Mouse (Mus musculus) hindbrain, embryonic 15.5 days (tissue): ENCODE results near the gene Bid. TPM values are rescaled to one million over a fixed set of nuclear protein-coding genes. Genes with fewer than 3 reads are reported as not detected.
"Not testable (repeated sequence)": the region's sequence is repeated elsewhere in the genome, so short reads cannot be mapped to it uniquely, and the experiment has no call there.

Experiments used
- ATAC-seq: fragments of 200-750 bp; cut with Nextera tagmentation; 2 replicates; pipeline ENCODE4 v1.8.0; 2017; ENCODE audit warnings: low read depth, moderate number of reproducible peaks, moderate TSS enrichment; ENCODE audit not compliant: low FRiP score
- H3K27ac ChIP-seq: fragments of 300-500 bp; sonication (generic); replicated peaks from 2 replicates; pipeline ENCODE4 v1.5.1; 2015; ENCODE audit warnings: mild to moderate bottlenecking, inconsistent platforms
- H3K27me3 ChIP-seq: fragments of 300-500 bp; sonication (generic); 2 replicates; pipeline ENCODE4 v1.6.1; 2015; ENCODE audit warnings: control low read depth, inconsistent platforms
- H3K36me3 ChIP-seq: fragments of 300-500 bp; sonication (generic); 2 replicates; pipeline ENCODE4 v1.6.1; 2015; ENCODE audit warnings: control low read depth, inconsistent platforms
- H3K4me1 ChIP-seq: fragments of 300-500 bp; sonication (generic); replicated peaks from 2 replicates; pipeline ENCODE4 v1.6.1; 2015; ENCODE audit warnings: control low read depth, inconsistent platforms
- H3K4me2 ChIP-seq: fragments of 300-500 bp; sonication (generic); 2 replicates; pipeline ENCODE4 v1.6.1; 2015; ENCODE audit warnings: moderate library complexity, mild to moderate bottlenecking, inconsistent platforms
- H3K4me3 ChIP-seq: fragments of 300-500 bp; sonication (generic); 2 replicates; pipeline ENCODE4 v1.5.1; 2015; ENCODE audit warnings: mild to moderate bottlenecking, inconsistent platforms
- H3K9ac ChIP-seq: fragments of 300-500 bp; sonication (generic); 2 replicates; pipeline ENCODE4 v1.6.1; 2015; ENCODE audit warnings: inconsistent platforms
- H3K9me3 ChIP-seq: fragments of 300-500 bp; sonication (generic); 2 replicates; pipeline ENCODE4 v1.6.1; 2016; ENCODE audit warnings: control low read depth, inconsistent platforms
- WGBS: fragments of 180-500 bp; shearing (Covaris S2); methylation state at CpG from one replicate; pipeline ENCODE4 v1.1.7; 2015; 5-methylcytosine and 5-hydroxymethylcytosine counted together
- polyA plus RNA-seq: library from polyadenylated mRNA; unstranded; fragments of >200 nt; fragmentation: Nextera tagmentation; extraction: Ambion mirVana; gene quantifications from 2 replicates; pipeline ENCODE4 v1.2.1, GENCODE M21; 2015

Gene Bid
- polyA plus RNA-seq, 1 experiment from 2014 or later = 39.1 TPM

DNA sequence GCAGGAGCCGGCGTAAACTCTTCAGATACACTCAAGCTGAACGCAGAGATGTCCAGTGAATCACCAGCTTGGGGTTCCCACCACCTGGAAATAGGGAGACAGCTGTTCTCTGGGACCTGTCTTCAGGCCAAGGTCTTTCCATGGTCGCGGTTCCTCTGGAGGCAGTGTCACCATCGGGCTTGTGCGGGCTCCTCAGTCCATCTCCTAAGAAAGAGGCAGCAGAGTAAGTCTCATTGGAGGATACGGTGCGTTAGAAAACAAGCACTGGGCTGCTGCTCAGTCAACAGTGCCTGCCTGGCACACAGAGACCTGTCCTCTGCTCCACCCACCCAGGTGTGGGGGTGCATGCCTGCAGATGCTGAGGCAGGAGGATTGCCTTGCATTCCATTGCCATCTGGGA is 22.6 kb downstream of the Bid start:
- no peaks in the 10 kb centered on the region for H3K4me1 ChIP-seq
- no peak overlapping the region for H3K4me2 ChIP-seq
- WGBS = 95% methylated on average over 9 of the region's 9 CpGs
- H3K36me3 ChIP-seq = peaks cover 44% of the 10 kb centered on the region
- ATAC-seq = no peak
- H3K4me3 ChIP-seq = no peak overlapping the region
- H3K9ac ChIP-seq = no peak overlapping the region
- no peaks in the 10 kb centered on the region for H3K27me3 ChIP-seq
- H3K27ac ChIP-seq = no peak overlapping the region
- no peaks in the 10 kb centered on the region for H3K9me3 ChIP-seq

DNA sequence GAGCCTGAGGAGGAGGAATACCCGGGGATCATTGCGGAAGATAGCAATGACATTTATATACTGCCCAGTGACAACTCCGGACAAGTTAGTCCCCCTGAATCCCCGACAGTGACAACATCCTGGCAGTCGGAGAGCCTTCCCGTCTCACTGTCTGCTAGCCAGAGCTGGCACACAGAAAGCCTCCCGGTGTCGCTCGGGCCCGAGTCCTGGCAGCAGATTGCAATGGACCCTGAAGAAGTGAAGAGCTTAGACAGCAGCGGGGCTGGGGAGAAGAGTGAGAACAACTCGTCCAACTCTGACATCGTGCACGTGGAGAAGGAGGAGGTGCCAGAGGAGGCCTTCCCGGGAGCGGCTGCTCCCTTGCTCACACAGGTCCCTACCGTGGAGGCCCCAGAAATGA is 30.0 kb downstream of the Bid start:
- Histone ChIP-seq H3K27me3 (no peaks in the 10 kb centered on the region), H3K27ac (no peak overlapping the region), H3K9ac (no peak overlapping the region), H3K4me3 (no peak overlapping the region), H3K9me3 (no peaks in the 10 kb centered on the region), H3K4me2 (no peak overlapping the region), H3K4me1 (no peaks in the 10 kb centered on the region), H3K36me3 (peaks cover 47% of the 10 kb centered on the region)
- ATAC-seq = no peak
- 91% methylated on average over 17 of the region's 17 CpGs for WGBS

DNA sequence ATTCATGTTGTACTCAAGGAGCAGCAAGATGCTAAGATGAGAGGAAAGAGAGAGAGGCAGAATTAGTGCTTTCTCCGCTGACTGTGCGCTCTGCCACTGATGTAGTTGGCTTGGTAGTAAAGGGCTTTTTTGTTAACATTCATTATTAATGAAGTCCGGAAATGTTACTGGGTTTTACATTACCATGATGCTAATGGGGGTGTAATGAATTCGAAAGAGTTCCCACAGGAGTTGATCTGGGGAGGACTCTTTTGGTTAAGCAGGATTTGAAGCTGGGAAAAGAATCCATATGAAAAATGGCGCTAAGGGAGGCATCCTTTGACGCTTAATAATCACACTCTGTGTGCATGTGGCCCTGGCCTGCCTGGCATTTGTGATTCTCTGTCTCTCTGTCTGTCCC is 32.2 kb downstream of the Bid start:
- Histone ChIP-seq H3K27ac (no peak overlapping the region), H3K4me3 (no peak overlapping the region), H3K4me2 (no peak overlapping the region), H3K36me3 (peaks cover 43% of the 10 kb centered on the region), H3K9me3 (no peaks in the 10 kb centered on the region), H3K27me3 (no peaks in the 10 kb centered on the region), H3K9ac (no peak overlapping the region), H3K4me1 (no peaks in the 10 kb centered on the region)
- no peak for ATAC-seq
- 59% methylated on average over 6 of the region's 6 CpGs for WGBS

GRCm38 (mm10) chr6:120879046-120879445 is 37.6 kb downstream of the Bid start:
- 92% methylated on average over 5 of the region's 5 CpGs for WGBS
- no peak overlapping the region for H3K4me3 ChIP-seq
- no peaks in the 10 kb centered on the region for H3K27me3 ChIP-seq
- H3K4me1 ChIP-seq = no peaks in the 10 kb centered on the region
- no peak overlapping the region for H3K27ac ChIP-seq
- no peak for ATAC-seq
- H3K9me3 ChIP-seq = no peaks in the 10 kb centered on the region
- no peak overlapping the region for H3K9ac ChIP-seq
- H3K4me2 ChIP-seq = no peak overlapping the region
- H3K36me3 ChIP-seq = peaks cover 22% of the 10 kb centered on the region

GRCm38 (mm10) chr6:120873874-120874273 is 42.8 kb downstream of the Bid start:
- 69% methylated on average over 9 of the region's 9 CpGs for WGBS
- no peak overlapping the region for H3K27ac ChIP-seq
- H3K4me1 ChIP-seq = no peaks in the 10 kb centered on the region
- no peak overlapping the region for H3K4me2 ChIP-seq
- peaks cover 13% of the 10 kb centered on the region; the same call in 1 of the 2 replicates for H3K36me3 ChIP-seq
- no peak for ATAC-seq
- no peak overlapping the region for H3K4me3 ChIP-seq
- no peaks in the 10 kb centered on the region for H3K27me3 ChIP-seq
- H3K9ac ChIP-seq = no peak overlapping the region
- H3K9me3 ChIP-seq = no peaks in the 10 kb centered on the region

DNA sequence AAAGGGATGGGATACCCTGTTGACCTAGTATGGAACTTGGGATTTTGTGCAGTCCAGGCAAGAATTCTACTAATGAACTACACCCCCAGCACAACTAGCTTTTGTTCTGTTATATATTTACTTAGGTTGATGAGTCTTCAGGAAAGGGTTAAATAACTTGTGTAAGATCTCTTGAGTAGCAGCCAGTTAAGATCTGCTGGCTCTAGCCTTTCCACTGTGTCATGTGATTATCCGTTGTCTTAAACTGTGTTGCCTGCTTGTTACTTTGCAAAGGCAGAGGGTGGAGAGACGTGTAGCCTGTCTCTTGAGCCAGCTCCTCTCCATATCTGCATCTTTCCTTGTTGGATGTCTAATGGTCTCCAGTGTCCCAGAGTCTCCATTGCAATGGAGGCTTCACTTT is 45.4 kb downstream of the Bid start:
- no peak for ATAC-seq
- WGBS = 86% methylated on average over 2 of the region's 2 CpGs

GRCm38 (mm10) chr6:120868824-120869223 is 47.8 kb downstream of the Bid start:
- 83% methylated on average over 1 of the region's 1 CpGs for WGBS
- Histone ChIP-seq H3K27ac (no peak overlapping the region), H3K9me3 (no peaks in the 10 kb centered on the region), H3K9ac (no peak overlapping the region), H3K36me3 (peaks cover 16% of the 10 kb centered on the region; the same call in 1 of the 2 replicates), H3K4me3 (no peak overlapping the region), H3K4me2 (no peak overlapping the region), H3K4me1 (no peaks in the 10 kb centered on the region), H3K27me3 (no peaks in the 10 kb centered on the region)
- ATAC-seq = no peak

More for the DNA sequence above, 45.4 kb downstream of the Bid start:
- Histone ChIP-seq H3K27me3 (no peaks in the 10 kb centered on the region), H3K4me3 (no peak overlapping the region), H3K36me3 (peaks cover 13% of the 10 kb centered on the region; the same call in 1 of the 2 replicates), H3K4me1 (no peaks in the 10 kb centered on the region), H3K9ac (no peak overlapping the region), H3K4me2 (no peak overlapping the region), H3K9me3 (no peaks in the 10 kb centered on the region), H3K27ac (no peak overlapping the region)

GRCm38 (mm10) chr6:120866051-120866814 is 50.4 kb downstream of the Bid start:
- H3K9me3 ChIP-seq = no peaks in the 10 kb centered on the region
- H3K27ac ChIP-seq = no peak overlapping the region
- no peaks in the 10 kb centered on the region for H3K4me1 ChIP-seq
- no peak for ATAC-seq
- WGBS = 91% methylated on average over 9 of the region's 9 CpGs
- no peak overlapping the region for H3K9ac ChIP-seq
- H3K4me2 ChIP-seq = no peak overlapping the region
- H3K27me3 ChIP-seq = no peaks in the 10 kb centered on the region
- H3K4me3 ChIP-seq = no peak overlapping the region
- peaks cover 9% of the 10 kb centered on the region; the same call in 1 of the 2 replicates for H3K36me3 ChIP-seq

- H3K9ac ChIP-seq = no peak overlapping the region
- 97% methylated on average over 3 of the region's 3 CpGs for WGBS
- no peak overlapping the region for H3K27ac ChIP-seq
- ATAC-seq = no peak
- H3K9me3 ChIP-seq = no peaks in the 10 kb centered on the region
- peaks cover 6% of the 10 kb centered on the region for H3K4me1 ChIP-seq
- peaks cover 6% of the 10 kb centered on the region for H3K36me3 ChIP-seq
- H3K27me3 ChIP-seq = no peaks in the 10 kb centered on the region
- H3K4me3 ChIP-seq = no peak overlapping the region
- H3K4me2 ChIP-seq = no peak overlapping the region
These were observed 56.6 kb downstream of the Bid start for GRCm38 (mm10) chr6:120860079-120860478.

GRCm38 (mm10) chr6:120858217-120858711 is 58.4 kb downstream of the Bid start:
- H3K4me1 ChIP-seq = peaks cover 6% of the 10 kb centered on the region
- no peak overlapping the region for H3K4me2 ChIP-seq
- H3K27me3 ChIP-seq = no peaks in the 10 kb centered on the region
- 36% methylated on average over 8 of the region's 8 CpGs for WGBS
- ATAC-seq = peak; percentile 82
- no peaks in the 10 kb centered on the region for H3K9me3 ChIP-seq
- H3K27ac ChIP-seq = peak overlapping the region; percentile 27; the same call in 1 of the 2 replicates
- no peak overlapping the region for H3K9ac ChIP-seq
- H3K4me3 ChIP-seq = no peak overlapping the region
- H3K36me3 ChIP-seq = peaks cover 17% of the 10 kb centered on the region

DNA sequence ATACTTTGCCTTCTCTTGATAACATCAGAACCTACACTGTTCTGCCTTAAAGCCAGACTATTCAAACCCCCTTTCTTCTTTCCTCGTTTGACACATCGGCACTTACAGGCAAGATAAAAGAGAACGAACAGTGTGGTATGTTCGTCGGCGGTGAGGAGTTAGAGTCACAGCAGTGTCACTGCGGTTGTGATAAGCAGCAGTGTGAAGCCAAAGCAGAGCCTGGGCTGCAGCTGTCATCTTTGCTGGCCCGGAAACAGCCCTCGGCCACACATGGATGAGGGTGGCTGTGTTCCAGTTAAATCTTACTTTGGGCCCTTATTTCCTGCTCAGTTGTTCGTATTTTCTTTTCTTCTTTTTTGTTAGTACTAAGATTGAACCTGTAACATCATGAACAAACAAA is 62.2 kb downstream of the Bid start:
- Histone ChIP-seq H3K4me3 (no peak overlapping the region), H3K27ac (no peak overlapping the region), H3K4me1 (peaks cover 6% of the 10 kb centered on the region), H3K27me3 (no peaks in the 10 kb centered on the region), H3K4me2 (no peak overlapping the region), H3K9me3 (no peaks in the 10 kb centered on the region), H3K9ac (no peak overlapping the region), H3K36me3 (peaks cover 27% of the 10 kb centered on the region)
- ATAC-seq = no peak
- WGBS = 84% methylated on average over 10 of the region's 10 CpGs

- not testable (repeated sequence) for ATAC-seq
These were observed 65.9 kb downstream of the Bid start for GRCm38 (mm10) chr6:120850720-120851119.

More at GRCm38 (mm10) chr6:120850720-120851119, 65.9 kb downstream of the Bid start:
- not testable (repeated sequence) for H3K4me1 ChIP-seq, H3K9me3 ChIP-seq, H3K9ac ChIP-seq, H3K27me3 ChIP-seq, H3K4me2 ChIP-seq, H3K27ac ChIP-seq, H3K4me3 ChIP-seq
- peaks cover 35% of the 10 kb centered on the region for H3K36me3 ChIP-seq
